Mouse (Mus musculus) gastrocnemius, adult 2 months (tissue): ENCODE measurements around the gene Cass4. TPM values are rescaled to one million over a fixed set of nuclear protein-coding genes. Genes with fewer than 3 reads are reported as not detected.

Source experiments
- DNase-seq: peaks from one replicate; pipeline ENCODE4 v3.0.0; 2022
- H3K27ac ChIP-seq: fragments of 200-600 bp; 2 replicates; pipeline ENCODE4 v1.8.1; 2022; ENCODE audit warnings: mild to moderate bottlenecking
- H3K4me3 ChIP-seq: fragments of 200-600 bp; 2 replicates; pipeline ENCODE4 v1.8.1; 2022; ENCODE audit warnings: mild to moderate bottlenecking, moderate library complexity
- CTCF ChIP-seq: fragments of 200-600 bp; IDR thresholded peaks from 2 replicates; pipeline ENCODE4 v1.8.1; 2022; ENCODE audit warnings: antibody characterized with exemption, mild to moderate bottlenecking, moderate library complexity
- intact Hi-C: fragments of 180-260 bp; cut with DNase I; formaldehyde crosslinking; loops from one replicate; pipeline ENCODE4 v1.15.1; 2025
- total RNA-seq, 2 experiments: library from RNA; stranded (reverse); gene quantifications; 2 replicates each; pipeline ENCODE4 v1.2.3; 2021

The Cass4 gene
- total RNA-seq, 2 experiments from 2014 or later = 0.08 to 0.13 TPM

- intact Hi-C loops = no loop called here
- Histone ChIP-seq H3K27ac (no peak overlapping the region), H3K4me3 (peak overlapping the region; percentile 50)
- no peak for DNase-seq
- no peak for TF ChIP-seq CTCF
Measured at GRCm38 (mm10) chr2:172394671-172395070, 1.1 kb downstream of the Cass4 start.

- intact Hi-C loops = no loop called here
- Histone ChIP-seq H3K27ac (no peak overlapping the region), H3K4me3 (no peak overlapping the region)
- no peak for TF ChIP-seq CTCF
- no peak for DNase-seq
Measured at GRCm38 (mm10) chr2:172395961-172396360, 2.4 kb downstream of the Cass4 start.

DNA sequence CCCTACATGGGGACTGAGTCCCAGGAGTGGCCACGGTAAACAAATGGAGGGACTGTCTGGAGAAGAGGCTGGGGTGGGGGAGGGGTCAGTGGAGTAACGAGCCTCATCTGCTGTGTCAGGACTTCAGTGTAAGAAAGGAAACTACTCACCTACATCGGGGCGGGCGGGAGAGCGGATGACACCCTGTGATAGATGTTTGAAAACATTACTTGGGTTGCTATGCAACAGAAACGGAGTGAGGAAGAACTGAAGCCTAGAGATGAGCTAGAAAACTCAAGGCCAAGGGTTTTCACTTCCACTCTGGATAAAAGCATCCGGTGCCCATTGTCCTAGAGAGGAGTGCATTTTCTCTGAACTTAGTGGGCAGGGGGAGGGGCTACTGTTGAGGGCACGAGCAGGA, 6.3 kb downstream of the Cass4 start:
- H3K27ac ChIP-seq = no peak overlapping the region
- no peak for DNase-seq
- intact Hi-C loops = no loop called here
- H3K4me3 ChIP-seq = no peak overlapping the region
- TF ChIP-seq CTCF = no peak

- H3K27ac ChIP-seq = no peak overlapping the region
- H3K4me3 ChIP-seq = no peak overlapping the region
- TF ChIP-seq CTCF = no peak
- no peak for DNase-seq
- intact Hi-C loops = no loop called here
Measured at GRCm38 (mm10) chr2:172401116-172401825, 7.7 kb downstream of the Cass4 start.

DNA sequence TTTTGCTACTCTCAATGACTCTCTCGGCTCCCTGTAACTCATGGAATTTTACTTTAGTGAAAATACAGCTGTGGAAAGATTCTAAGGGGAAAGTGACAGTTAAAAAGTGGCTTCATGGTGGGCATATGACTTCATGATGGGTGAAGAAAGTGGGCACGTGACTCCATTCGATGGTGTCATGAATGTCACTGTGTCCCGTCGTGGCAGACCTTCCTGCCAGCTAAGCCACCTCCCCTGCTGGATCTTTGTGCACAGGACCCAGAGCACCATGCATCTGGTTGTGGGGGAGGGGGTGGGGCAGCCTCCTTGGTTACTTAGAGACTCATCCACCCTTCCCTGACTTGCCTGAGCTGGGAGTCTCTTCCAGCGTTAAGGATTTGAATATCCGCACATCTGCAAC, 10.6 kb downstream of the Cass4 start:
- DNase-seq = no peak
- no peak for TF ChIP-seq CTCF
- Histone ChIP-seq H3K4me3 (no peak overlapping the region), H3K27ac (no peak overlapping the region)
- intact Hi-C loops = no loop called here

- intact Hi-C loops = no loop called here
- H3K27ac ChIP-seq = no peak overlapping the region
- H3K4me3 ChIP-seq = no peak overlapping the region
- TF ChIP-seq CTCF = no peak
- no peak for DNase-seq
Measured at GRCm38 (mm10) chr2:172405011-172405410, 11.4 kb downstream of the Cass4 start.

DNA sequence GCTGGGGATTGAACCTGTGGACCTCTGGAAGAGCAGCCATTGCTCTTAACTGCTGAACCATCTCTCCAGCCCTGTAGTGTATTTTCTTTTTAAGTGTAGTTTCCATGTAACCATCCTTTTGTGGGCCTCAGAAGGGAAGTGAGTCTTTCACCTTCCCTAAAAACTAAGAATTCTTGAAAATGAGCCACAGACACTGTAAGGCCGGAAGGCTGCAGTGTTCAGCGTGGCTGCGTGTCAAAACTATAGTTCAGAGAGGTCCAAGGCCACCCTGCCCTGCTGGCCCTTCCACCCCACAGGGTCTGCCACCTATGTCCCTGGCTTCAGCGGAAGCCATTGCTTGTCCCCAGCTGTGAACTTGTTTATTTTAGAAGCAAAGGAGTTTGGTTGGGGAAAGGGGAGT, 12.6 kb downstream of the Cass4 start:
- no peak for TF ChIP-seq CTCF
- H3K27ac ChIP-seq = no peak overlapping the region
- intact Hi-C loops = no loop called here
- no peak overlapping the region for H3K4me3 ChIP-seq
- DNase-seq = no peak

DNA sequence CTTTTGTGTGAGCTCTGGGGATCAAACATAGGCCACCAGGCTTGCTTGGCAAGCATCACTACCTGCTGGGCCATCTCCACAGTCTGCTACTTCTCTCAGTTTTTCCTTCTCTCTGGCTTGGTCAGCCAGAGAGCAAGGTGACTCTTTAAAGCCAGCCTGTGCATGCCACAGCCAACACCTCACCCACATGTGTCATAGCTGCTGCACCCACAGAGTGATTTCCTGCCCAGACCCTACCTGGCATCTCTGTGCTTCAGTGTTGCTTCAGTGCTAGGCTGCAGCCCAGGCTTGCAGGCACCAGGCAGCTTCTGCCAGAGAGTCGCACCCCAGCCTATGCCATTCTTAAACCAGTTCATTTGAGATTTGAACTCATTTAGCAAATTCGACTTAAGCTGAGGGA, 13.9 kb downstream of the Cass4 start:
- no peak overlapping the region for H3K4me3 ChIP-seq
- no peak for DNase-seq
- intact Hi-C loops = no loop called here
- no peak for TF ChIP-seq CTCF
- no peak overlapping the region for H3K27ac ChIP-seq

GRCm38 (mm10) chr2:172410686-172411085, 17.1 kb downstream of the Cass4 start:
- no peak for DNase-seq
- no peak for TF ChIP-seq CTCF
- intact Hi-C loops = no loop called here
- Histone ChIP-seq H3K4me3 (no peak overlapping the region), H3K27ac (no peak overlapping the region)

DNA sequence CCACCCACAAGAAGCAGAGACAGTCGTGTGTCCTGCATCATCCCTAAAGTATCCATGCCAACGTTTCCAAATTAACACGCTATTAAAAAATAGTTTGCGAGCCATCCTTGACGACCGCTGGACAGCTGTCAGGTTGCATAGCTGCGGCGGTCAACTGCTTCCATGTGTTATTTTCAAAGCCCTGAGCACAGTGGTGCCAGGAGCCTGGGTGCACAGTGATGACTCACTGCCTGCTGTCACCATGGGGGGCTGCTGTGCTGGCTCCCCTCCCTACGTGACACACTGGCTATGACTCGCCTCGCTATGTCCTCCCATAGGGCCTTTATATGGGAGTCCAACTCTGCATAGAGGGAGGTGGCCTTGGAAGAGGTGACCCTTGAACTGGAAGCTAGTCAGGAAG, 17.5 kb downstream of the Cass4 start:
- intact Hi-C loops = no loop called here
- no peak for DNase-seq

GRCm38 (mm10) chr2:172412454-172412853, 18.9 kb downstream of the Cass4 start:
- Histone ChIP-seq H3K4me3 (no peak overlapping the region), H3K27ac (no peak overlapping the region)
- TF ChIP-seq CTCF = no peak
- intact Hi-C loops = no loop called here
- no peak for DNase-seq

More for the DNA sequence above, 17.5 kb downstream of the Cass4 start:
- no peak for TF ChIP-seq CTCF
- H3K27ac ChIP-seq = no peak overlapping the region
- no peak overlapping the region for H3K4me3 ChIP-seq

- Histone ChIP-seq H3K27ac (no peak overlapping the region), H3K4me3 (no peak overlapping the region)
- TF ChIP-seq CTCF = no peak
- intact Hi-C loops = no loop called here
- DNase-seq = no peak
Measured at GRCm38 (mm10) chr2:172413273-172413672, 19.7 kb downstream of the Cass4 start.

DNA sequence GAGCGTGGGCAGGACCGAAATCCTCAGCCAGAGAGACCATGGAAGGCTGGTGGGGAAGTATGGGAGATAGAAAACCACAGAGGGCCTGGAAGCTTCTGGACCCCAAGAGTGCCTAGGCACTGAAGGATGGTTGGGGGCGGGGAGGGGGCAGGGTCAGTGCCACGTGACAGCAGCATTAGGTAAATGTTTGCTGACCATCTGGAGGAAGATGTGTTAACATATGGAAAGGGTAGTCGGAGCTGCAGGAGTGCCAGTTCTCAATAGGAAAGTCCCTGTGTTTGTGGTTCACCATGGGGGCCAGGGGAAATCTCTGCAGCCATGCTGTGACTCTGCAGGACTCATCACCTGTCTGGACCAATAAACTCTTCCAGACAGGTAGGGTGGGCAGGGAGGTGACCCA, 20.3 kb downstream of the Cass4 start:
- Histone ChIP-seq H3K27ac (no peak overlapping the region), H3K4me3 (no peak overlapping the region)
- DNase-seq = no peak
- intact Hi-C loops = no loop called here
- no peak for TF ChIP-seq CTCF

DNA sequence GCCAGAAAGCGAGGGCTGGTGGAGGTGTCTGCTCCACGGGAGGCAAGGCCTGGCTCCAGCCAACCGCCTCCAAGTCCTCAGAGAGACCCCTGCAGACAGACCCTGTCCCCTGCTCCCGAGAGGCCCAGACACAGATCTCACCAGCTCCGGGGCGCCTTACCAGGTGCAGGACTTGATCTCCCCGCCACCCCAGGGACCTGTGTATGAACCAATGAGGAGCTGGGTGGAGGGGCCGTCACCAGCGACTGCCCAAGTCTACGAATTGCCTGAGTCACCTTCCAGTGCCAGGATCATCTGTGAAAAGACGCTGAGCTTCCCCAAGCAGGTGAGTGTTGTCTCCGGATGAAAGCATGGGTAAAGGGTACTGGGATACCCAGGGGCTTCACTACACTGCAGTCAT, 22.6 kb downstream of the Cass4 start:
- no peak for TF ChIP-seq CTCF
- no peak overlapping the region for H3K27ac ChIP-seq
- no peak overlapping the region for H3K4me3 ChIP-seq
- no peak for DNase-seq
- intact Hi-C loops = no loop called here
